Mouse (Mus musculus) left cerebral cortex, postnatal 14 days (tissue): ENCODE data around the gene Aldoart2. TPM values are rescaled to one million over a fixed set of nuclear protein-coding genes. Genes with fewer than 3 reads are reported as not detected.
"Not testable (repeated sequence)": the region's sequence is repeated elsewhere in the genome, so short reads cannot be mapped to it uniquely, and the experiment has no call there.

ENCODE experiments used
- DNase-seq, 2 experiments: peaks; one replicate each; pipeline ENCODE4 v3.0.0; 2021 to 2022; ENCODE audit warnings: low spot score in 2 of 2, mixed read lengths in 1 of 2
- intact Hi-C: fragments of 180-260 bp; cut with DNase I; formaldehyde crosslinking; loops from one replicate; pipeline ENCODE4 v1.15.1; 2025
- long read RNA-seq, 2 experiments: library from polyadenylated mRNA; stranded (forward); transcript quantifications; one replicate each; pipeline ENCODE4 v2.0.0; 2021
- total RNA-seq, 2 experiments: library from RNA; stranded (reverse); gene quantifications; 2 replicates each; pipeline ENCODE4 v1.2.3; 2021

The Aldoart2 gene
- total RNA-seq = not detected
- long read RNA-seq, experiment 1 = 0 reads
- long read RNA-seq, experiment 2 = 0 reads

DNA sequence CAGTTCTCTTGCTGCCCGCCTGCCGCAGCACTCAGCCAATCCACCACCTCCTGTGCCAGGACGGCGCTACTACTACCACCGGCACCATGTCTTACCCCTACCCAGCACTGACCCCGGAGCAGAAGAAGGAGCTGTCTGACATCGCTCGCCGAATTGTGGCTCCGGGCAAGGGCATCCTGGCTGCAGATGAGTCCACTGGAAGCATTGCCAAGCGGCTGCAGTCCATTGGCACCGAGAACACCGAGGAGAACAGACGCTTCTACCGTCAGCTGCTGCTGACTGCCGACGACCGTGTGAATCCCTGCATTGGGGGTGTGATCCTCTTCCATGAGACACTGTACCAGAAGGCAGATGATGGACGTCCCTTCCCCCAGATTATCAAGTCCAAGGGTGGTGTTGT lies at the start of gene Aldoart2:
Aldoart2 (plus strand) TSS at position 34 of the 400 bp plus-strand sequence.
- intact Hi-C loops = no loop called here
- DNase-seq = no peak

DNA sequence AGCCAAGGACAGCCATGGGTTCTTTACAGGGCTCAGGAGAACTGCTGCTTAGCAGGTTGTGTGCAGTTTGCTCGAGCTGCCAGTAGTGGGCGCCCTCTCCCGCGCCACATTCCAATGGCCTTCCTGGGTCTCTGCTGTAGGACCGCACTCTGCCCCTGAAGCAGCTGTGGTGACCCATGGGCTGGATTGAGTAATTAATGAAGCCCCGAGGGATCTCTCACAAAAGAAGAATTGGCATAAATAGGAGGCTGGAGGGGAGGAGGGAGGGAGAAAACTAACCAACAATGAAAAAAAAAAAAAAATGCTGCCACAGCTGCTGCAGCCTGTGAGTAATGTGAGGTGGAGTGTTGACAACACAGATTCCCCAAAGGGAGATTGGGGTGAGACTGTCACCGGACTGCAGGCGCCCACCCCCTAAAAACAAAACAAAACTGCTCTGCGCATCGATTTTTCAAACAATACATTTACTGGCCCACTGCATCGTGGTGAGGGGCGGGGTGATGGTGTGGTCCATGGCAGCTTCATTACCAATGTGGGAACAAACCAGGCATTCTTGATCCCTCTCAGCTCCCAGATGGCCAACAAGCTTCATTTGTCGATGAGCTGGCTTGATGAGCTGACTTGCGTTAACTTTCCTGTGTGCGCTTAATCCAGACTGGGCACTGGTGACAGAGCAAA lies 46.8 kb upstream of the Aldoart2 start:
- intact Hi-C loops = loop anchor here (5.0 kb wide), 1 partner anchor 314 kb away; no protein-coding TSS in a partner anchor

DNA sequence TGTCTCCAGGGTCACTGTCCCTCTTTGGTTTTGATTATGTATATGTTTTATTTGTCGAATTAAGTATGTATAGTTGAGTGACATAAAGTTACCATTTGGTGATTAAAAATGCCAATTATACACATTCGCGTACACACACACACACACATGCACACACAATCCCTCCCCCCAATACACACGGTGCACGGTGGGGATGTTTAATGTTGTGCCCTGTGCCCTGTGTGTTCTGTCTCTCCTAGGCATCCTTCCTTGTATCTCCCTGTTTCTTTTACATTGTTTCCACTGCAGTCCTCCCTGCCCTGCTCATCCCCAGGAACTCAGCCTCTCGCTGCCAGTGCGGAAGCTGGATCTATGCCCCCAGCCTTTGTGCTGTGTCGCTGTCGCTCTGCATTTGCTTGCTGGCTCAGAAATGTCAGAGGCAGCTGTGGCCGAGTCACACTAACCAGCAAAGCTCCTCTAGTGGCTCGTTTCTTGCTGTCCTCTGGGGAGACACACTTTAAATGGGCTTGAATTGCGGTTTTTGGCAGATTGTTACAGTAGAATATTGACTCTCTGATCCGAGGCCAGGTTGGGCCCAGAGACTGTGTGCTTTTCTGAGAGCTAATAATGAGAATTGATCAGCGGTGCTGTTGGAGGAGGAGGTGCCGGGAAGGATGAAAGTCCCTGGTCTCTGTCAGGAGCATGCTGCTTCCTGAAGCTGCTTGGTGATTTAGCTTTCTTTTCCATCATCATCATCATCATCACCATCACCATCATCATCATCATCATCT lies 37.9 kb upstream of the Aldoart2 start:
- DNase-seq = no peak
- intact Hi-C loops = loop anchor here (10.0 kb wide), 1 partner anchor 198 kb away; no protein-coding TSS in a partner anchor

More for the DNA sequence above, 46.8 kb upstream of the Aldoart2 start:
- peak; percentile 23 to 58 for DNase-seq

DNA sequence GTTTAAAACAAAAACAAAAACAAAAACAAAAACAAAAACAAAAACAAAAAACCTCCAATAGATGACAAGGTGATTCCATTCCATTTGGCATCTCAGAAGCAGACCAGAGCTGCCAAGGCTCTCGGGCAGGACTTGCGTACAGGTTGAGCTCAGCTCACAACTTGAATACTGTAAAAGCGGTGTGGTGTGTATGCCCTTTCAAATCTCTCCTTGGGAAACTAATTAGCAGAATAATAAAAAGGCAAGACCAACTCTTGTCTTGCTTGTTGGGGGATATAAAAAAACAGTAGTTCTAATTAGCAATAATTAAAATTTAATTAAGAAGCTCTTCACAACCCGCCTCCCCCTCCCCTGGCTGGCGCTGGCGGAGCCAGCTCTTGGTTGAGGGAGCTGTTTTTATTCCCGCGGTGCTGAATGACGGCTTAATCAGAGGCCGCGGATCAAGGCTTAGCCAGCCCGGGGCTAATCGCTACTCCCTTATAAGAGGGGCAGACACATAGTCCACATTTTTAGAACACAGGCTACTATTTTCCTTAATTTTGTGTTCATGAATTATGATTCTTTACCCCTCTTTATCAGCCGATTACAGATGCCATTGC lies 28.4 kb upstream of the Aldoart2 start:
- no peak for DNase-seq
- intact Hi-C loops = no loop called here

DNA sequence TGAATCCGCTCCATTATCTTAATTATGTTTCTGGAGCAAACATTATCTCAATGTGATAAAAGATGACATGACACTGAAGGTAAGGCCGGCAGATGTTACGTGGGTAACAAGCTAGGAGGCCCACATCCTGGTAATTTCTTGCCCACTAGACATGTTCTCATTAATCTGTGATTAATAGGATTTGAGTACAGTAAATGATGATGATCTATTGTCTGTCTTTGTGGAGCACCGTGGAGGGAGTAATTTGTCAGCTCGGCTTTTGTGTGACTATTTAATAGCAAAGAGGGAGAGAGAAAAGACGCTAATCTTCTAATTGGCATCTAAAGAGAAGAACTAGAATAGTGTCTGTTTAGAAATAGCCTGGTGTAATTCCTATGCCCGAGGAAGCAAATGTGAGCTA lies 27.3 kb upstream of the Aldoart2 start:
- DNase-seq = no peak
- intact Hi-C loops = no loop called here

DNA sequence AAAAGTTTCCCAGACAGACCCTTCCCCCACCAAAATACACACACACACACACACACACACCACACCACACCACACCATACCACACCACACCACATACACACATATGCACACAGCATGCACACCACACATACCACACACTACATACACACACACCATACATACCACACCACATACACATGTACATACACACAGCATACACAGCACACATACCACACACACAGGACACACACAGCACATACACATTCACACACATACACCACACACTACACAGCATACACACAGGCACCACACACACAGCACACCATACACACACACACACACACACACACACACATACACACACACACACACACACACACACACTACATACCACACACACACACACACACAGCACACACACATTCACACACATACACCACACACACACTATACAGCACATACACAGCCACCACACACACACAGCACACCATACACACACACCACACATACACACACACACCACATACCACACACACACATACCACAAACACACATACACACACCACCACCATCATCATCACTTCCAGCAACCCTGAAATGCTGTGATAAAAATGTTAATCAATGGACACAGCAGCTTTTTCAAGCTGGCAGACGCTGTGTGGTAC lies 26.6 kb upstream of the Aldoart2 start:
- DNase-seq = no peak

DNA sequence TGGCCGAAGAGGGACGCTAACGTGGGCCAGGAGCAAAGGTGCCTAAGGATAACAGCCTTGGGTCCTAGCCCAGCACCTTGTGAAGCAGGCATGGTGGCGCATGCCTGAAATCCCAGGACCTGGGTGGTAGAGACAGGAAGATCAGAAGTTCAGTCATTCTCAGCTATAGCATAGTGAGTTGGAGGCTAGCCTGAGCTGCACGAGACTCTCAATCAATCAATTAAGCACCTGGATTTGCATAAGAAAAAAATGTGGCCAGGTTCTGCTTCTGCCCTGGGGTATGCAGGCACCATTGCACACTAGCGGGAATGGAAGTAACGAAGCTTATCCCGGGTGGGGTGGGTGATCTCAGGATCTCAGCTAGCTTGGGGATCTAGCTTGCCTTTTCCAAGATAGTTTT lies 25.9 kb upstream of the Aldoart2 start:
- intact Hi-C loops = no loop called here
- DNase-seq = no peak

More for the DNA sequence above, 26.6 kb upstream of the Aldoart2 start:
- intact Hi-C loops = no loop called here

DNA sequence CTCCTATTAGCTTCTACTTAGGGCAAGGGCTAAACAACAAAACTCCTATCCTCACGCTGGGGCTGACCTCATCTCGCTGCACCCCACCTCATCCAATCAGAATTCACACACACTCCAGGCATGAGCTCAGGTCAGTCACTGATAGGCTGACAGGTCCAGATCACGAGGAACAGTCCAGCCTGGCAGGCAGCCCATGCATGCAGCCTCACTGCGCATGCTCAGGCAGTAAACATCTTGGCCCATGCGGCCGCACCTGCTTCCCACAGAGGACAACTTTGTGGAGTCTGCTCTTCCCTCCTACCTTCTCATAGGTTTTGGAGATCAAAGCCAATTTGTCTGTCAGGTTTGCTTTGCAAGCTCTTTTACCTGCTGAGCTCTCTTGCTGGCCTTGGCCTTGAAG lies 10.1 kb upstream of the Aldoart2 start:
- intact Hi-C loops = not testable (repeated sequence)

DNA sequence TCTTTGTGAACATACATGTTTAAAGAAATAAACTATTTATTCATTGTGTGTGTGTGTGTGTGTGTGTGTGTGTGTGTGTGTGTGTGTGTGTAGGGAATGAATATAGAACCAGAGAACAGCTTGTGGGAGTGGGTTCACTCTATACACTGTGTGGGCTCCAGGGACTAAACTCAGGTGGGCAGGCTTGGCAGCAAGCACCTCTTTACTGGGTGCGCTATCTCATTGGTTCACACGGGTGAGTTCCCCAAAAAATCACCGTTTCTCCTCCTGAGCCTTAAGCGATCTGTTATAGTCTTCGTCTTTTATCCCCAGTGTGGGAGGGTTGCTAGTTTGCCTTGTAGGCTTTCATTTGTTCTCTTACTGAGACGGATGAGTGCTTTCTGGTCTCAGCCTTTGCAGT lies 7.2 kb upstream of the Aldoart2 start:
- DNase-seq = peak in 1 of 2 experiments; percentile 59
- intact Hi-C loops = no loop called here

More for the DNA sequence above, 10.1 kb upstream of the Aldoart2 start:
- DNase-seq = not testable (repeated sequence)

DNA sequence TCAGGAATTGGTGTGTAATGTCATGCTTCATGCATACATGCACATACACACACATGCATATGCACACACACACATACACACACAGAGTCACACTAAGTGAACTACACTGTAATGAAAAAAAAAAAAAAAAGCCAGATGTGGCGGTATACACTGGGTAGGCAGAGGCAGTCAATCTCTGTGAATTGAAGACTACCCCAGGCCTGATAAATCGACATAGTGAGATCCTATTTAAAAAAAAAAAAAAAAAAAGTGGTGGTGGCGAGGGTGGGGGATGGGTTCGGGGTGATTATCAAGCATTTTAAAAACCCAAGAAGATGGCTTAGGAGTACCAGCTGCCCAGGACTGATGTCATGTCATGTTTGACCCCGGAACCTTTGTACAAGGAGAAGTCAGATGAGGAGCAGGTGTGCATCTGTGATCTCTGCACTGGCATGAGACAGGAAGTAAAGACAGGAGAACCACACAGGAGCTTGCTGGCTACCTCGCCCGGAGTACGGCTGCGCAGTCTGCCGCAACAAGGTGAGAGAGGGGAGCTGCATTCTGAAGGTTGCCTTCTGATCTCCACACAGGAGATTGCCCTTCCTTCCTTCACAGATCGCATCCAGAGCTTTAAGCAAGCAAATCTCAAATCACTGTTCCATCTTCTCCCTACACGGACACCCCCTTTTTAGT lies 5.7 kb upstream of the Aldoart2 start:
- no peak for DNase-seq
- intact Hi-C loops = no loop called here

DNA sequence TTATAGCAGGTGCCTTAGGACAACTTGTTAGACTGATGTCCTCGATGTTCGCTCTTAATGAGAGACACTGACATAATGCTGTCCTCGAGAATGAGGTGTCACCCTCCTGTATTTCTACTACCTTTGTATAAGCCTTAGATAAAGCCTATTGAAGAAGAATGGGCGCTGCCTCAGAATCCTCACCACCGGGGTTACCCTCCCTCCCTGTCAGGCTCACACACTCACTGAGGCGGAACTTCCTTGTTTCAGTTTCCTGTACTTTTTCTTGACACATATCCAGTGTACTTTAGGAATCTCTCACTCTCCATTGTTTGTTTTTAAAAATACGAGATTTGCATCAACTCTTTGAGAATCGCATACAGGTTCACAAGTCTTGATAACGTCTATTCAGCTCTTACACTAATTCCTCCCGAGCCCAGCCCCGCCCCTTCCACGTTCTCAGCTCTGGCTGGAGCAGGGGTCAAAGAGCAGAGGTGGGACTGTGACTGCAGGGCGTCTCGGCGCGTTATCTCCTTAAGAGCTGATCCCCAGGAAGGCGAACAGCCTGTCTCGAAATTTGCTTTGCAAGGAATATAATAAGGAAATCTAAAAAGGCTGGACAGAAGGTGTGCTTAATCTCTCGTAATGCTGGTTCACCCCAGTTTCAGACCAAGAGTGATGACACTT lies 4.9 kb upstream of the Aldoart2 start:
- no peak for DNase-seq
- intact Hi-C loops = no loop called here

DNA sequence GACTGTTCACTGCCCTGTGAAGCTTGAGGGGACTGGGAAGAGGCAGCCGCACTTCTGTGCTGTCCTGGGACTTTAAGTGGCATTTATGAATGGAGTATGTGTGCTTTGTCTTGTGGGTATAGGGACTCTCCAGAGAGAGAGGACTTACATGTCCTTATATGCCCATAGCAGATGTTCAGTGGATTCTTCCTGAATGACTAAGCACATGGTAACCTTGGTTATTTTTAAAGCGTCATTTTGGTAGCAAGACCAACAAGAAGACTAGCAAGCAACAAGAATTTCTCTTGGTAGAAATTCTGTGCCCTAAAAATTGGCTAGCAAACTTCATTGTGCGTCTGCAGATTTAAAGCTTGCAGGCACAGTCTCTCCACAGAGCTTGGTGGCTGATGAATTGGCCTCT lies 1.3 kb upstream of the Aldoart2 start:
- peak in 1 of 2 experiments; percentile 62 for DNase-seq
- intact Hi-C loops = no loop called here

DNA sequence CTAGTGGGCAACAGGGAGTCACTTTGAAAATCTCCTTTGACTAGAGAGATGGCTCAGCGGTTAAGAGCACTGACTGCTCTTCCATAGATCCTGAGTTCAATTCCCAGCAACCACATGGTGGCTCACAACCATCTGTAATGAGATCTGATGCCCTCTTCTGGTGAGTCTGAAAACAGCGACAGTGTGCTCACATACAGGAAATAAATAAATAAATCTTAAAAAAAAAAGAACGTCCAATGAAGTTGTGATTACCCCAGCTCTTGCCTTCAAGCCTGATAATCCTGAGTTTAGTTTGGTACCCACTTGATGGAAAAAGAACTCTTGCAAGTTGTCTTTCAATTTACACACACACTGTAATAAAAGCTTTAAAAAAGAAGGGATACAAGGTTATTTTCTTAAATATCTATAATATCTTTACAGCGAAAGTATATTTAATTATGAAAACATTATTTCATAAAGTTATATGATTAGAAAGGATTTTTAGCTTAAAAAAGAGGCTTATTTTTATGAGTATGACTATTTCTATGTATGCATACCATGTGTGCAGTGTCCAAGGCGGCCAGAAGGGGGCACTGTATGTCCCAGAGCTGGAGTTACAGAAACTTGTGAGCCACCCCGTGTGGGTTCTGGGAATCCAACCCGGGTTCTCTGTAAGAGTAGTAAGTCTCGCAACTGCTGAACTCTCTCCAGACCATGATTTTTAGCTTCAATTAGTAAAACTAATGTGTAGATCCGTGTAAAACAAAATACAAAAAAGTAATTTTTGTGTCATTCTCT lies 664 bp upstream of the Aldoart2 start:
- DNase-seq = no peak

DNA sequence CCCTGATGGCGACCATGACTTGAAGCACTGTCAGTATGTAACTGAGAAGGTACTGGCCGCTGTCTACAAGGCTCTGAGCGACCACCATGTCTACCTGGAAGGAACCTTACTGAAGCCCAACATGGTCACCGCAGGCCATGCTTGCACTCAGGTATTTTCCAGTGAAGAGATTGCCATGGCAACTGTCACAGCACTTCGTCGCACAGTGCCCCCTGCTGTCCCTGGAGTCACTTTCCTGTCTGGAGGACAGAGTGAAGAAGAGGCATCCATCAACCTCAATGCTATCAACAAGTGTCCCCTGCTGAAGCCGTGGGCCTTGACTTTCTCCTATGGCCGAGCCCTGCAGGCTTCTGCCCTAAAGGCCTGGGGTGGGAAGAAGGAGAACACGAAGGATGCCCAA lies 828 bp downstream of the Aldoart2 start:
- no peak for DNase-seq
- intact Hi-C loops = no loop called here

More for the DNA sequence above, 664 bp upstream of the Aldoart2 start:
- intact Hi-C loops = no loop called here

DNA sequence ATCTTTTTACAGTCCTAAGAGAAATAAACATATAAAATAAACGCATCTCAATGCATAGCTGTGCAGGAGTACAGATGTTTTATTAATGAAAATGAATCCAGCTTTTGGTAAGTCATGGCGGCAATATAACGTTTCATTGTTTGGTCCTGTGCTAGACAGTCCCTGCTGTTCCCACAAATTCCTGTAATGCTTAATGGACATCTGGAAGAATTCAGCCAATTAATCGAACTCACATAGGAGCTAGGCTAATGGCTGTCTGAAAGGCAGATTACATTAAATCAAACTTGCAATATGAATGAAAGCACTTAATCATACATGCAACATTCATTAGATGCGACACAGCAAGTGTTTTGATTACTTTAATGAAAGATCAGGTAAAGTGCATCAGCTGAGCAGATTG lies 1.8 kb downstream of the Aldoart2 start:
- intact Hi-C loops = no loop called here
- DNase-seq = no peak

DNA sequence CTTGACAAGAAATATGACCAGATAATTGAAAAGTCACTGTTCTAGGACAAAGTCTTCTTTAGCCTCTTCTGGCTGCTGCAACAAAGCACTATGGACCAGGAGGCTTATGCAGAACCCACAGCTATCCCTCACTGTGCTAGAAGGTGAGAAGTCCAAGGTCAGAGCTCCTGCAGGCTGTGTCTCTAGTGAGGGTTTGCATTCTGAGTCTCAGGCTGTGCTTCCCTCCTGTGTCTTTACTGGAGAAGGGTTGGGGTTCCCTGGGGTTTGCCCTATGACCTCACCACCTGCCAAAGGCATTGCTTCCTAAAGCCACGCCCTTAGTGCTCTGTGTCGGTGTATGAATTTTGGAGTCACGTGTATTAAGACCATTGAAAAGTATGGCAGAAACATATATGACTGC lies 3.4 kb downstream of the Aldoart2 start:
- intact Hi-C loops = no loop called here

DNA sequence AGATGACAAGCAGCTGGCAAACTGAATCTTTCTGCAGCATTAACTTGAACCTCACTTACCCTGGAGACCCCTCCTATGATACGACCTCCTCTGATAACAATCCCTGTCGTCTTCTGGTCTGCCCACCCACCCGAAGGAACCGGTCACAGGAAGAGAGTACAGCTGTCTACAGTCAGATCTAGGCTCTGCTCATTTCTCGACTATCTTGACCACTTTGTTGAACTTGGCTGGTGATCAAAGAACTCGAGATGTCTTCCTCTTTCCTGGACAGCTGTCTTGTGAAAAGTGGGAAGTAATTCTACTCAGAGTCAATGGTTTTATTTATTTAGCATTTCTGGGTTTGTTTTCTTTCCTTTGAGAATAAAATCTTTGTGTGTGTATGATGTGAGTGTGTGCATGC lies 4.6 kb downstream of the Aldoart2 start:
- intact Hi-C loops = no loop called here
- DNase-seq = no peak

More for the DNA sequence above, 3.4 kb downstream of the Aldoart2 start:
- DNase-seq = no peak

DNA sequence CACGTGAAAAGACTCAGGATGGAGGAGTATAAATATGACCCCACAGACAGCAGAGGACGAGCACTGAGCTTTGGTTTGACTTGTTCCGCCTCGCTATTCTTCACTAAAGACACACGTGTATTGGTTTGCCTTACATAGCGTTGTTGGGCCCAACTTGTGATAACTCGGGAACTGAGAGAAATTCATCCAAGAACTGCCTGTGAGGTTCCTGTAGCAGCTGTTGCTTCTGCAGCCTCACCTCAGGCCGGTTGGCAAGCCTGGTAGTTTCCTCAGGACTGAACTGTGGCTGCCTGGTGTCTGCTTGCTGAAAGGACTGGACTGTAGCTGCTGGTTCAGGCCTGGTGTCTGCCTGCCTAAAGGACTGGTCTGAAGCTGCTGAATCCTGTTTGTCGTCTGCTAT lies 5.6 kb downstream of the Aldoart2 start:
- intact Hi-C loops = no loop called here

More for the DNA sequence above, 5.6 kb downstream of the Aldoart2 start:
- no peak for DNase-seq
